Mouse (Mus musculus) urinary bladder, postnatal 25 days (tissue): Measurements from ENCODE around the gene Setd1b.
"Not testable (repeated sequence)": the region's sequence is repeated elsewhere in the genome, so short reads cannot be mapped to it uniquely, and the experiment has no call there.

Experiments
- DNase-seq: peaks from one replicate; pipeline ENCODE4 v3.0.0; 2022; ENCODE audit warnings: low spot score

Gene Setd1b

GRCm38 (mm10) chr5:123202771-123203170, 60.8 kb downstream of the Setd1b start:
- not testable (repeated sequence) for DNase-seq

GRCm38 (mm10) chr5:123203591-123203990, 61.6 kb downstream of the Setd1b start:
- not testable (repeated sequence) for DNase-seq
